Mouse (Mus musculus) embryo, embryonic 10 days (tissue): ENCODE measurements around the gene Arhgap27.
A peak's percentile ranks its signal among the peaks of the same experiment; 100 is the strongest.

Experiments
- DNase-seq: peaks from one replicate; pipeline ENCODE4 v3.0.0-alpha.2; 2015; ENCODE audit warnings: low spot score

Gene Arhgap27

GRCm38 (mm10) chr11:103356032-103356571 is 7.4 kb downstream of the Arhgap27 start:
- no peak for DNase-seq

GRCm38 (mm10) chr11:103355251-103355650 is 8.2 kb downstream of the Arhgap27 start:
- DNase-seq: no peak

- no peak for DNase-seq
These were observed 9.5 kb downstream of the Arhgap27 start for GRCm38 (mm10) chr11:103354033-103354432.

- DNase-seq: no peak
These were observed 11.2 kb downstream of the Arhgap27 start for GRCm38 (mm10) chr11:103352239-103352814.

GRCm38 (mm10) chr11:103350711-103351315 is 12.7 kb downstream of the Arhgap27 start:
- DNase-seq: no peak

GRCm38 (mm10) chr11:103349699-103350098 is 13.8 kb downstream of the Arhgap27 start:
- DNase-seq: no peak

- no peak for DNase-seq
These were observed 16.8 kb downstream of the Arhgap27 start for GRCm38 (mm10) chr11:103346657-103347056.

GRCm38 (mm10) chr11:103346236-103346635 is 17.3 kb downstream of the Arhgap27 start:
- no peak for DNase-seq

GRCm38 (mm10) chr11:103345408-103346091 is 17.9 kb downstream of the Arhgap27 start:
- no peak for DNase-seq

- no peak for DNase-seq
These were observed 18.8 kb downstream of the Arhgap27 start for GRCm38 (mm10) chr11:103344494-103345332.

- no peak for DNase-seq
These were observed 19.6 kb downstream of the Arhgap27 start for GRCm38 (mm10) chr11:103343881-103344280.

- no peak for DNase-seq
These were observed 20.4 kb downstream of the Arhgap27 start for GRCm38 (mm10) chr11:103343063-103343462.

- DNase-seq: peak; percentile 27
These were observed 22.8 kb downstream of the Arhgap27 start for GRCm38 (mm10) chr11:103340677-103341076.

GRCm38 (mm10) chr11:103340130-103340529 is 23.4 kb downstream of the Arhgap27 start:
- no peak for DNase-seq

- DNase-seq: no peak
These were observed 23.9 kb downstream of the Arhgap27 start for GRCm38 (mm10) chr11:103339414-103340119.

- DNase-seq: no peak
These were observed 24.8 kb downstream of the Arhgap27 start for GRCm38 (mm10) chr11:103338671-103339070.

- no peak for DNase-seq
These were observed 25.4 kb downstream of the Arhgap27 start for GRCm38 (mm10) chr11:103338119-103338518.

GRCm38 (mm10) chr11:103337180-103337579 is 26.3 kb downstream of the Arhgap27 start:
- DNase-seq: no peak

- DNase-seq: no peak
These were observed 27.9 kb downstream of the Arhgap27 start for GRCm38 (mm10) chr11:103335561-103335960.

GRCm38 (mm10) chr11:103334925-103335324 is 28.6 kb downstream of the Arhgap27 start:
- no peak for DNase-seq

- DNase-seq: peak; percentile 84
These were observed 29.6 kb downstream of the Arhgap27 start for GRCm38 (mm10) chr11:103333719-103334398.
